Mouse (Mus musculus) liver, embryonic 15.5 days (tissue): ENCODE results near the gene Wfdc6b. TPM values are rescaled to one million over a fixed set of nuclear protein-coding genes. Genes with fewer than 3 reads are reported as not detected.

Experiments used
- ATAC-seq: fragments of 200-750 bp; cut with Nextera tagmentation; 2 replicates; pipeline ENCODE4 v1.8.0; 2017; ENCODE audit warnings: moderate number of reproducible peaks, mild to moderate bottlenecking, moderate library complexity; ENCODE audit not compliant: insufficient read depth
- H3K27ac ChIP-seq: fragments of 300-500 bp; sonication (generic); replicated peaks from 2 replicates; pipeline ENCODE4 v1.5.1; 2015; ENCODE audit warnings: mild to moderate bottlenecking, inconsistent platforms
- H3K27me3 ChIP-seq: fragments of 300-500 bp; sonication (generic); 2 replicates; pipeline ENCODE4 v1.6.1; 2015; ENCODE audit warnings: mild to moderate bottlenecking, inconsistent platforms
- H3K36me3 ChIP-seq: fragments of 300-500 bp; sonication (generic); replicated peaks from 2 replicates; pipeline ENCODE4 v1.6.1; 2015; ENCODE audit warnings: moderate library complexity, mild to moderate bottlenecking, inconsistent platforms
- H3K4me1 ChIP-seq: fragments of 300-500 bp; sonication (generic); replicated peaks from 2 replicates; pipeline ENCODE4 v1.6.1; 2015; ENCODE audit warnings: inconsistent platforms
- H3K4me2 ChIP-seq: fragments of 300-500 bp; sonication (generic); 2 replicates; pipeline ENCODE4 v1.6.1; 2015; ENCODE audit warnings: moderate library complexity, mild to moderate bottlenecking, inconsistent platforms
- H3K4me3 ChIP-seq: fragments of 300-500 bp; sonication (generic); replicated peaks from 2 replicates; pipeline ENCODE4 v1.5.1; 2015; ENCODE audit warnings: mild to moderate bottlenecking, inconsistent platforms
- H3K9ac ChIP-seq: fragments of 300-500 bp; sonication (generic); 2 replicates; pipeline ENCODE4 v1.6.1; 2015; ENCODE audit warnings: moderate library complexity, mild to moderate bottlenecking, inconsistent platforms
- H3K9me3 ChIP-seq: fragments of 300-500 bp; sonication (generic); replicated peaks from 2 replicates; pipeline ENCODE4 v1.6.1; 2016; ENCODE audit warnings: inconsistent platforms
- WGBS: fragments of 180-500 bp; shearing (Covaris S2); methylation state at CpG from one replicate; pipeline ENCODE4 v1.1.7; 2015; ENCODE audit warnings: mixed read lengths; ENCODE audit not compliant: insufficient replicate concordance; 5-methylcytosine and 5-hydroxymethylcytosine counted together
- polyA plus RNA-seq: library from polyadenylated mRNA; unstranded; fragments of >200 nt; fragmentation: Nextera tagmentation; extraction: Ambion mirVana; gene quantifications from 2 replicates; pipeline ENCODE4 v1.2.1, GENCODE M21; 2015

Gene Wfdc6b
- polyA plus RNA-seq, 1 experiment from 2014 or later: not detected

DNA sequence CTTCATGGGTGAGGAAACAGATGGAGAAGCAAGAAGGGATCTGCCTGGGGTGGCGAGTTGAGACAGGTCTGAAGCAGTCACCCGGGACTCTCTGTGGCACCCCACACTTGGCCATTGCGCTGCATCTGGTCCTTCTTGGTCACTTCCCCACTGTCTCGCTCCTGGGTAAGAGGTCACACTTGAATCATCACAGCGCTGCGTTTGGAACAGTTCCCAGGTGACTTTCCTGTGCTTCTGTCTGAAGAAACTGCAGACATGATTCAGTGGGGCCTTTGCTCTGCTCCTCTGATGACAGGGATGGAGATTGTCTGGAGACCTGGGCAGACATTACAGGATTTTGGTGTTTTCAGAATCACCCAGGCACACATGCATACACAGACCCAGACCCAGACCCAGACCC, 4.5 kb upstream of the Wfdc6b start:
- no peak overlapping the region for H3K4me2 ChIP-seq
- no peaks in the 10 kb centered on the region for H3K9me3 ChIP-seq
- no peak overlapping the region for H3K4me3 ChIP-seq
- H3K4me1 ChIP-seq: no peaks in the 10 kb centered on the region
- no peak overlapping the region for H3K9ac ChIP-seq
- WGBS: 61% methylated on average over 6 of the region's 6 CpGs
- ATAC-seq: no peak
- no peak overlapping the region for H3K27ac ChIP-seq
- H3K36me3 ChIP-seq: no peaks in the 10 kb centered on the region
- H3K27me3 ChIP-seq: no peaks in the 10 kb centered on the region

DNA sequence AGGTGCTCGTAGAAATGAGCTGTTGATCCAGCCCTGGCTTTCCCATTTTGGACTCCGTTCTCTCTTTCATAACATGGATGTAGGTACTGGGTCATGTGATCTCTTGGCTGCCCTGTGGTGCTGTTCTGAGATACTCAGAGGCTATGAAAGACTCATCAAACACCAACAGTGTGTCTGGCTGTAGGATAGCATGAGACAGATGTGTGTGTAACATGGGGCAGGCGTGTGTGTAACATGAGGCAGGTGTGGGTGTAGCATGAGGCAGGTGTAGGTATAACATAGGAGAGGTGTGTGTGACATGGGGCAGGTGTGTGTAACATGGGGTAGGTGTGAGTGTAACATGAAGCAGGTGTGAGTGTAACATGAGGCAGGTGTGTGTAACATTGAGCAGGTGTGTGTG, 2.1 kb downstream of the Wfdc6b start:
- no peak for ATAC-seq
- H3K4me3 ChIP-seq: no peak overlapping the region
- H3K4me2 ChIP-seq: no peak overlapping the region
- H3K36me3 ChIP-seq: no peaks in the 10 kb centered on the region
- H3K9ac ChIP-seq: no peak overlapping the region
- WGBS: 56% methylated on average over 3 of the region's 3 CpGs
- H3K4me1 ChIP-seq: no peaks in the 10 kb centered on the region
- H3K27ac ChIP-seq: no peak overlapping the region
- no peaks in the 10 kb centered on the region for H3K9me3 ChIP-seq
- no peaks in the 10 kb centered on the region for H3K27me3 ChIP-seq

- no peak overlapping the region for H3K4me3 ChIP-seq
- WGBS: 61% methylated on average over 5 of the region's 5 CpGs
- no peaks in the 10 kb centered on the region for H3K9me3 ChIP-seq
- no peak for ATAC-seq
- H3K4me1 ChIP-seq: no peaks in the 10 kb centered on the region
- H3K4me2 ChIP-seq: no peak overlapping the region
- no peak overlapping the region for H3K9ac ChIP-seq
- H3K27me3 ChIP-seq: no peaks in the 10 kb centered on the region
- H3K27ac ChIP-seq: no peak overlapping the region
- H3K36me3 ChIP-seq: no peaks in the 10 kb centered on the region
These were observed 5.7 kb downstream of the Wfdc6b start for GRCm38 (mm10) chr2:164619050-164619449.

DNA sequence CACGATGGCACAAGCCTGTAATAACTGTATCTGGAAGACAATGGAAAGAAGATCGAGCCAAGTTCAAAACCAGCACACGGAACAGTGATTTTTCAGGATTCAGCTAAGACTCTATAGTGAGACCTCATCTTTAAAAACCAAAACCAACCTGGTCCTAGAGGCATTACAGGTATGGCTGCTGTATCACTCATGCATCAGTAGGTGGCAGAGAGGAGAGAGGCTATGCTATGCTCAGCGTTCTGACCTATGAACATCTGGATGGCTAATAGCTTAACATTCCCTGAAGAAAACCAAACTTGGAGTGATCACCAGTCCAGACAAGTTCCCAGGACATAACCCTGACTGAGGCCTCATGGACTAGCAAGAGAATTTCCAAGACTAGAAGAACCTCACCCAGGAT, 8.5 kb downstream of the Wfdc6b start:
- no peak for ATAC-seq
- H3K4me2 ChIP-seq: no peak overlapping the region

DNA sequence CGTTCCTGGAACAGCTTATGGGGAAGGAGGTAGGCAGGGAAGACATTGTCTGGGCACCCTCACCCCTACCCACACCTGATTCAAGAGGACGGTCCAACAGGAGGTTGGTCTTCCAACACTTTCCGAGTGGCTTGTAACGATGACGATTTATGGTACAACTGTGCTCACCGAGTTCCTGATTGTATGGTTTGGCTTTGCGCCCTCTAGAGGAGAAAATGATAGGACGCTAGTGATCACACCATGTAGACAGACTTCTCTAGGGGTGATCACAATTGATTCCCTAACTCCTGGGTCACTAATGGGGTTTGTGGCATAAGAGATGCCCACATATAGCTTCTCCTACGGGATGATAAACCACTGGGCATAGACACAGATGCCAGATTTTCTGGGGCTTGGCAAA, 21.9 kb downstream of the Wfdc6b start:
- H3K36me3 ChIP-seq: no peaks in the 10 kb centered on the region
- no peak for ATAC-seq
- no peak overlapping the region for H3K27ac ChIP-seq
- no peaks in the 10 kb centered on the region for H3K9me3 ChIP-seq
- H3K4me1 ChIP-seq: no peaks in the 10 kb centered on the region
- no peaks in the 10 kb centered on the region for H3K27me3 ChIP-seq
- no peak overlapping the region for H3K4me2 ChIP-seq
- WGBS: 70% methylated on average over 9 of the region's 9 CpGs
- no peak overlapping the region for H3K4me3 ChIP-seq
- no peak overlapping the region for H3K9ac ChIP-seq

More for the DNA sequence above, 8.5 kb downstream of the Wfdc6b start:
- Histone ChIP-seq H3K27ac (no peak overlapping the region), H3K9ac (no peak overlapping the region), H3K27me3 (no peaks in the 10 kb centered on the region), H3K36me3 (no peaks in the 10 kb centered on the region), H3K4me1 (no peaks in the 10 kb centered on the region), H3K4me3 (no peak overlapping the region), H3K9me3 (no peaks in the 10 kb centered on the region)
- WGBS: 57% methylated on average over 4 of the region's 4 CpGs

DNA sequence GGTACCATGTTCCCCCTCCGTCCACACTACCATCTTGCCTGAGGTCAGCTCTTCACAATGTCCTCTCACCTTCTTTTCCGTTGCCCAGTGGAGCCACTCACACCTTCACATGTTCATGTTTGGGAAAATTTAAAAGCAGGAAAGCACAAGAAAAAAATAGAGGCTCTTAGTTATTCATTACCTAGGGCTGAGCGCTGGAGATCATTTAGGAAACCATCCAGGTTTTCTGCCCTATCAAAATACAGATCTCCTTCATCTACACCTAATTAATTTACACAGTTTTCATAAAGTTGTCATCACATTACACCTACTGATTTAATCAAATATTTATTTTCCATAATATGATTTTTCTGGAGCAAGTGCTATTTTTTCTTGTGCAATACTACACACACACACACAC, 25.4 kb downstream of the Wfdc6b start, which contains the start of gene Wfdc16:
Gene Wfdc16, minus strand, starts transcription at position 101 of the 400 bp plus-strand sequence.
- H3K36me3 ChIP-seq: no peaks in the 10 kb centered on the region
- ATAC-seq: no peak
- no peaks in the 10 kb centered on the region for H3K27me3 ChIP-seq
- no peak within 1 kb of the TSS for H3K27ac ChIP-seq
- H3K4me2 ChIP-seq: no peak within 1 kb of the TSS
- H3K9ac ChIP-seq: no peak within 1 kb of the TSS
- H3K9me3 ChIP-seq: no peaks in the 10 kb centered on the region
- 66% methylated on average over 3 of the region's 3 CpGs for WGBS
- no peak within 1 kb of the TSS for H3K4me3 ChIP-seq
- no peaks in the 10 kb centered on the region for H3K4me1 ChIP-seq

DNA sequence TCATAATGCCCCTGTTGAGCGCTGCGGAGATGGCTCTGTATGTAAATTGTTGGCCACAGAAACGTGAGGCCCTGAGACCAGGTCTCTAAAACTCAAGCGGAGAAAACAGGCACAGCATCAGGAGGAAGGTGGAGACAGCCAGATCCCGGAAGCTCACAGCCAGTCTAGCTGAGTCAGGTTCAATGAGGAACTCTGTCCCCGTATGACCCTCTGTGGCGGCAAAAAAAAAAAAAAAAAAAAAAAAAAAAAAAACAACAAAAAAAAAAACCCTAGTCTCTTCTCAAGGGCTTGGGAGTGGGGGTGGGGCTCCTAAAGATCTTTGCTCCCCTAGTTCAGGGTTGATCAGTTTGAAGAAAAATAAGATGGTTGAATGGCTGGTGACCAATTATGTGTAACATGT, 27.8 kb downstream of the Wfdc6b start:
- Histone ChIP-seq H3K27ac (no peak overlapping the region), H3K4me3 (no peak overlapping the region), H3K4me2 (no peak overlapping the region), H3K9me3 (no peaks in the 10 kb centered on the region), H3K9ac (no peak overlapping the region), H3K4me1 (no peaks in the 10 kb centered on the region), H3K27me3 (no peaks in the 10 kb centered on the region), H3K36me3 (no peaks in the 10 kb centered on the region)
- 28% methylated on average over 7 of the region's 7 CpGs for WGBS
- no peak for ATAC-seq

- no peaks in the 10 kb centered on the region for H3K9me3 ChIP-seq
- H3K36me3 ChIP-seq: no peaks in the 10 kb centered on the region
- no peaks in the 10 kb centered on the region for H3K4me1 ChIP-seq
- H3K27me3 ChIP-seq: no peaks in the 10 kb centered on the region
- no peak for ATAC-seq
- H3K27ac ChIP-seq: no peak overlapping the region
- 70% methylated on average over 13 of the region's 13 CpGs for WGBS
- H3K9ac ChIP-seq: no peak overlapping the region
- H3K4me2 ChIP-seq: no peak overlapping the region
- no peak overlapping the region for H3K4me3 ChIP-seq
These were observed 28.8 kb downstream of the Wfdc6b start for GRCm38 (mm10) chr2:164641881-164642673.

DNA sequence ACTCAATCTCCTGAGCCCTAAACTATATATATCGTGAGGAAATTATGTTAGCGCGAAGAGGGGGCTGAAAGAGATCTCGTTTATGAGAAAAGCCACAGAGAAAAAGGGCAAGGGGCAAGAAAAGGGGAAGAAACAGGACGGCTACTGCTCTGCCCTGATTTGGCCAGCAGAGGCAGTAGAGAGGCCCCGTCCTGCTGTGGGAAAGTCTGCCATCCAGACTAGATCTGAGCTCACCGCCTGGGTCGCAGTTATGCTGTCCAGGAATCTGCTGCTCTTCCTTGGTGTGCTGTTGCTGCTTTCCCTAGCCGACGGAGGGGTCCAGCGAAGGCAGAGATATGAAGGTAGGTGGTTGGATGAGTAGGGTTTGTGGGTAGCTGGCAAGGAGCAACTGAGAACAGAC, 42.5 kb downstream of the Wfdc6b start, which contains the start of gene Wfdc10:
Gene Wfdc10, plus strand, starts transcription at position 189 of the 400 bp plus-strand sequence.
- no peaks in the 10 kb centered on the region for H3K27me3 ChIP-seq
- H3K9ac ChIP-seq: no peak within 1 kb of the TSS
- H3K36me3 ChIP-seq: no peaks in the 10 kb centered on the region
- 13% methylated on average over 11 of the region's 11 CpGs for WGBS
- no peak within 1 kb of the TSS for H3K4me2 ChIP-seq
- H3K4me3 ChIP-seq: no peak within 1 kb of the TSS
- no peak within 1 kb of the TSS for H3K27ac ChIP-seq
- H3K4me1 ChIP-seq: no peaks in the 10 kb centered on the region
- no peak for ATAC-seq
- H3K9me3 ChIP-seq: no peaks in the 10 kb centered on the region

GRCm38 (mm10) chr2:164656483-164656882, 43.2 kb downstream of the Wfdc6b start, which contains the start of gene Wfdc9:
TSS of gene Wfdc9 (minus strand) at chr2:164656583.
- H3K9me3 ChIP-seq: no peaks in the 10 kb centered on the region
- no peak within 1 kb of the TSS for H3K4me3 ChIP-seq
- no peak within 1 kb of the TSS for H3K27ac ChIP-seq
- no peaks in the 10 kb centered on the region for H3K4me1 ChIP-seq
- H3K36me3 ChIP-seq: no peaks in the 10 kb centered on the region
- no peak within 1 kb of the TSS for H3K4me2 ChIP-seq
- H3K27me3 ChIP-seq: no peaks in the 10 kb centered on the region
- H3K9ac ChIP-seq: no peak within 1 kb of the TSS
- no peak for ATAC-seq
- WGBS: 60% methylated on average over 9 of the region's 9 CpGs

DNA sequence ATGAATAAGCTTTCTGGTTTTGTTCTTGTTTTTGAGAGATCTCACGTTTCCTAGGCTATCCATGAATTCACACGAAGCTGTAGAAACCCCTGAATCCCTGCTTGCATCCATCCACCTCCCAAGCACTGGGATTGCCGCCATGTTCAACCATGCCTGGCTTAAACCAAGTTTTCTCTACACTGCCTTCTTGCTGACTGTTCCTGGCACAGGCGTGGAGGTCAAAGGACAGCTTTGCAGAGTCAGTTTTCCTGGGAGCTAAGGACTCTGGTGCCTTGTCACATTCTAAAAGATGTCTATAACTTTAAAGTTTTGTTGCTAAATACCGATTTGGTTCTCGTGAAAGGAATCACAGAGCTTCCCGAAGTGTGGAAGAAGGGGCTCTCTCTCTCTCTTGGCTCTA, 51.5 kb downstream of the Wfdc6b start:
- Histone ChIP-seq H3K4me2 (no peak overlapping the region), H3K9ac (no peak overlapping the region), H3K27ac (no peak overlapping the region), H3K36me3 (no peaks in the 10 kb centered on the region), H3K4me3 (no peak overlapping the region), H3K27me3 (no peaks in the 10 kb centered on the region), H3K4me1 (no peaks in the 10 kb centered on the region), H3K9me3 (no peaks in the 10 kb centered on the region)
- WGBS: 66% methylated on average over 7 of the region's 7 CpGs
- ATAC-seq: no peak
